Mouse (Mus musculus): ENCODE measurements around the gene B9d1. TPM values are rescaled to one million over a fixed set of nuclear protein-coding genes. Genes with fewer than 3 reads are reported as not detected.
A peak's percentile ranks its signal among the peaks of the same experiment; 100 is the strongest.

B9d1 gene
- polyA plus RNA-seq (2014; fragmentation: Nextera tagmentation; extraction: Ambion mirVana): 40.5 and 45.8 TPM in 2 replicates

DNA sequence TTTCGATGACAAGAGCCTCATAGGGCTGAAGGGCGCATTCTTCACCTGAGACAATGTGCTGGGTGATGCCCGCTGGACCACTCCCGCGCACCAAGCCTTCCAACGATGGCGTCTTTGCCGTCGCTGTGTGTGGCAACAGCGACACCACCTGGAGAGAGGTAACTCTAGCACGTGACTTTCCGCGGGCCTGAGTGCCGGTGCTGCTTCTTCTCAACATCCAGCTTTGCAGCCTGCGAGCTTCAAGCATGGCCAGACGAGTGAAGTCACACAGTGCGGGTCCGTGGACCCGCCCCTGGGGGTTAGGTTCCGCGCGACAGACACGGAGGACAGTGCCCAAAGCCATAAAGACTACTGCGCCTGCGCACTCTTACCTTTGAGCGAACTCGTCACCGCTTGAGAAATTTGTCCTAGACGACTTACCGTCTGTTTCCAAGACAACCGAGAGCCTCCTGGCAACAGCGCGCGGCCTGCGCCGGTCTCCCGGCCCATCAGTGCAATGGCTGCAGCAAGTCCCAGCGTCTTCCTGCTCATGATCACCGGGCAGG, at the start of gene B9d1:
Gene B9d1 (plus strand): TSS at position 432 of the 545 bp plus-strand sequence.
- peak within 1 kb of the TSS; percentile 53; the same call in 1 of the 2 replicates for H3K27ac ChIP-seq (ENCODE audit: low read depth, low read length)
- H3K9me3 ChIP-seq (ENCODE audit: control insufficient read depth, low read length): no peaks in the 10 kb centered on the region
- peak within 1 kb of the TSS; percentile 72 for H3K4me2 ChIP-seq (ENCODE audit: low read depth)
- H3K9ac ChIP-seq (ENCODE audit: low read length): peak within 1 kb of the TSS; percentile 71
- peak within 1 kb of the TSS; percentile 56 for H3K4me3 ChIP-seq (ENCODE audit: low read depth, low read length)
- DNase-seq (ENCODE audit: low spot score) (peak; percentile 95), ATAC-seq (ENCODE audit: insufficient read depth, low FRiP score, low TSS enrichment) (peak; percentile 90)
- WGBS: under 1% methylated on average over 39 of the region's 39 CpGs
- H3K36me3 ChIP-seq (ENCODE audit: control insufficient read depth, insufficient read depth, low read length): no peaks in the 10 kb centered on the region
- H3K27me3 ChIP-seq (ENCODE audit: control insufficient read depth, insufficient read depth, low read length): no peaks in the 10 kb centered on the region
- peaks cover 6% of the 10 kb centered on the region; the same call in 1 of the 2 replicates for H3K4me1 ChIP-seq (ENCODE audit: control insufficient read depth, insufficient read depth, low read length)

DNA sequence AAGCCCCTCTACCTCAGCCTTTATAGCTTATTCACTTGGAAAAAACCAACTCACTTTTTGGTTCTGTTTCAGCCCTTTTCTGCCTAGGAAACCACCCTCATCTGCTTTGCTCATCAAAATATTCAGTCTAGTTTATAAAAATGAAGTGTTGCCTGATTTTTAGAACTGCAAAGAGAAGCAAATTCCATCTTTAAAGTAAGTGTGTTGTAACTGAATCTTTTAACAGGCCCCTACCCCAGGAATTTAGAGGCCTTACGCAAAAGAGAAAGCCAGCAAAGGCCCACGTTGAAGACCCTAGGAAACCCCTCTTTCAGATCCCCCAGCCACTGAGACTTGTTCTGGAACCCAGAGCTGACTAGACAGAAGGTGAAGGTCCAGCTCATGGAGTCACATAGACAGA, 40.9 kb upstream of the B9d1 start:
- H3K27me3 ChIP-seq (ENCODE audit: control insufficient read depth, insufficient read depth, low read length): no peaks in the 10 kb centered on the region
- no peak overlapping the region for H3K4me2 ChIP-seq (ENCODE audit: low read depth)
- no peak overlapping the region for H3K4me3 ChIP-seq (ENCODE audit: low read depth, low read length)
- H3K36me3 ChIP-seq (ENCODE audit: control insufficient read depth, insufficient read depth, low read length): no peaks in the 10 kb centered on the region
- no peak overlapping the region for H3K9ac ChIP-seq (ENCODE audit: low read length)
- ATAC-seq (ENCODE audit: insufficient read depth, low FRiP score, low TSS enrichment) (no peak), DNase-seq (ENCODE audit: low spot score) (no peak)
- H3K4me1 ChIP-seq (ENCODE audit: control insufficient read depth, insufficient read depth, low read length): no peaks in the 10 kb centered on the region
- no peaks in the 10 kb centered on the region for H3K9me3 ChIP-seq (ENCODE audit: control insufficient read depth, low read length)
- no peak overlapping the region for H3K27ac ChIP-seq (ENCODE audit: low read depth, low read length)
- 74% methylated on average over 2 of the region's 2 CpGs for WGBS

DNA sequence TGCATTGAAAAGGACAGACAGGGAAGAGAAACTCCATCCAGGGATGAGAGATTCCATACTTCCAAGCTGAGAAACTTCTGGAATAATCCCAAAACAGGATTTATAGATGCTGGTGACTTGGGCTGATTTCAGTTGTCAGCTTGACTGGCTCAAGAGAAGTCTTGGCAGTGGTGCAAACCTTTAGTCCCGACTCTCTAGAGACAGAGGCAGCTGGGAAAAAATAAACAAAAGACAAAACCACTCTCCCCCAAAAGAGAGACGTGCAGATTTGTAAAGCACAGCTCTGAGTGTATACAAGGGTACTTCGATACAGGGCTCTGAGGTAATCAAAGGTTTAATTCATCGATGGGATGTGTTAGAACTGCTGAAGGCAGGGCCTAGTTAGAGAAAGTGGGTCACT, 39.5 kb upstream of the B9d1 start:
- H3K4me3 ChIP-seq (ENCODE audit: low read depth, low read length): no peak overlapping the region
- no peak overlapping the region for H3K27ac ChIP-seq (ENCODE audit: low read depth, low read length)
- 82% methylated on average over 4 of the region's 4 CpGs for WGBS
- ATAC-seq (ENCODE audit: insufficient read depth, low FRiP score, low TSS enrichment) (no peak), DNase-seq (ENCODE audit: low spot score) (no peak)
- no peaks in the 10 kb centered on the region for H3K9me3 ChIP-seq (ENCODE audit: control insufficient read depth, low read length)
- H3K9ac ChIP-seq (ENCODE audit: low read length): no peak overlapping the region
- no peaks in the 10 kb centered on the region for H3K4me1 ChIP-seq (ENCODE audit: control insufficient read depth, insufficient read depth, low read length)
- no peaks in the 10 kb centered on the region for H3K36me3 ChIP-seq (ENCODE audit: control insufficient read depth, insufficient read depth, low read length)
- no peaks in the 10 kb centered on the region for H3K27me3 ChIP-seq (ENCODE audit: control insufficient read depth, insufficient read depth, low read length)
- no peak overlapping the region for H3K4me2 ChIP-seq (ENCODE audit: low read depth)

DNA sequence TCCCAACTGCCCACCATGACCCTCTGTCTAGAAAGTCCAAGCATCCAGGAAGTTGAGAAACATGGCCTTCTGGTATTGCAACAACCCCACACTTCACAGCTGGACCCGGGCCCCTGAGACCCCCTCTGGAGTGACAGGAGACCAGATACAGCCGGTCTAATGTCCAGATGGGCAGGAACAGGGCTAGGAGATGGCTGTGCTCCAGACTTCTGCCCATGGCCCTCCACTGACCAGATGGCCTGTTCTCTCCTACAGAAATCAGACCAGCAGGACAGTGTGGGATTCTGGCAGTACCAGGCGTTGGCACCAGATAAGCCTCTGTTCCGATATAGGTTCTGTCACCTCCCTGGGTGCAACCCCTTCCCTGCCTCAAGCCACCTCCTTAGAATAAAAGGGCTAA, 36.4 kb upstream of the B9d1 start:
- WGBS: 84% methylated on average over 4 of the region's 4 CpGs
- Histone ChIP-seq H3K9ac (ENCODE audit: low read length) (no peak overlapping the region), H3K4me2 (ENCODE audit: low read depth) (no peak overlapping the region), H3K4me1 (ENCODE audit: control insufficient read depth, insufficient read depth, low read length) (no peaks in the 10 kb centered on the region), H3K9me3 (ENCODE audit: control insufficient read depth, low read length) (no peaks in the 10 kb centered on the region), H3K27me3 (ENCODE audit: control insufficient read depth, insufficient read depth, low read length) (no peaks in the 10 kb centered on the region), H3K27ac (ENCODE audit: low read depth, low read length) (no peak overlapping the region), H3K36me3 (ENCODE audit: control insufficient read depth, insufficient read depth, low read length) (no peaks in the 10 kb centered on the region), H3K4me3 (ENCODE audit: low read depth, low read length) (no peak overlapping the region)
- DNase-seq (ENCODE audit: low spot score) (no peak), ATAC-seq (ENCODE audit: insufficient read depth, low FRiP score, low TSS enrichment) (no peak)

DNA sequence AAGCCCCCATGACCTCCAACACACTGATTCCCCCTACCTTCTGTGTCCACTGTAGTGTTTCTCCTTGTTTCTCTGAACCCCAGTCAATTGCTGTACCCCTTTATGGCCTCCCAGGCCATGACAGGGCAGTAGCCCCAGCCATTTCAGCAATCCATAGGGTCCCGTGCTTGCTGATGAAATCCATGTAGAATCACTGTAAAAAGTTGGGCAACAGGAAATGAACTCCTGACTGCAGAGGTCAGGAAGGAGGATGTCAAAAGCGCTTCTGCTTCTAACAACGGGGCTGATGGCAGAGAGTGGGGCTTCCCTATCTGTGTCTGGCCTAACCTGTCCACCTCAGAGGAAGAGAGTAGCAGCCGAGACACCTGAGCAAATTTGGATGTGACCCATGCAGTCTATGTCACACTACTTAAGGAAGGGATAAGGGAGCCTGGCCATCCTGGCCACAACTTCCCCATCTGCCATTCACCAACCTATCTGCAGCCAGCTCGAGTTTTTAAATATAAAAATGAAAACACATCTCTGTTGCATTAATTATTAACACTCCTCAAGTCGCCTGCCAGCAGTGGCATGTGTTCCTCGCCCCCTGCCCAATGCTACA, 35.5 kb upstream of the B9d1 start:
- DNase-seq (ENCODE audit: low spot score) (no peak), ATAC-seq (ENCODE audit: insufficient read depth, low FRiP score, low TSS enrichment) (no peak)
- Histone ChIP-seq H3K4me2 (ENCODE audit: low read depth) (no peak overlapping the region), H3K27ac (ENCODE audit: low read depth, low read length) (no peak overlapping the region), H3K9me3 (ENCODE audit: control insufficient read depth, low read length) (no peaks in the 10 kb centered on the region), H3K9ac (ENCODE audit: low read length) (no peak overlapping the region), H3K4me1 (ENCODE audit: control insufficient read depth, insufficient read depth, low read length) (no peaks in the 10 kb centered on the region), H3K36me3 (ENCODE audit: control insufficient read depth, insufficient read depth, low read length) (no peaks in the 10 kb centered on the region), H3K27me3 (ENCODE audit: control insufficient read depth, insufficient read depth, low read length) (no peaks in the 10 kb centered on the region), H3K4me3 (ENCODE audit: low read depth, low read length) (no peak overlapping the region)
- 72% methylated on average over 7 of the region's 7 CpGs for WGBS

DNA sequence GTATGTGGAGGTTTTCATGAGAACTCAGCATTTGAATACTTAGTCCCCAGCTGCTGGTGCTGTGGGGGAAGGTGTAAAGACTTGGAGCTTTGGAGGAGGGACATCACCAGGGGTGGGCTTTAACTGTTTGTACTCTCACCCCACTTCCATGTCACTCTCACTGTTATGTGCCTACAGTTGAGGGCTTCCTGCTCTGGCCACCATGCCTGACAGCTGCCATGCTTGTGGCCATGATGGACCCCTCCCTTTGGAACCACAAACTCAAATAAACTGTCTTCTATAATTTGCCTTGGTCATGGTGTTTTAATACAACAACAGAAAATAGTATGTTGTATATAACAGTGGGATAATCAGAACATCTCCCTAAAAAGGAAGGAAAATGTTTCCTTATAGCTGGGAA, 34.1 kb upstream of the B9d1 start:
- no peak for DNase-seq (ENCODE audit: low spot score)
- Histone ChIP-seq H3K27me3 (ENCODE audit: control insufficient read depth, insufficient read depth, low read length) (no peaks in the 10 kb centered on the region), H3K36me3 (ENCODE audit: control insufficient read depth, insufficient read depth, low read length) (no peaks in the 10 kb centered on the region), H3K9me3 (ENCODE audit: control insufficient read depth, low read length) (no peaks in the 10 kb centered on the region), H3K9ac (ENCODE audit: low read length) (no peak overlapping the region), H3K27ac (ENCODE audit: low read depth, low read length) (no peak overlapping the region), H3K4me1 (ENCODE audit: control insufficient read depth, insufficient read depth, low read length) (no peaks in the 10 kb centered on the region), H3K4me2 (ENCODE audit: low read depth) (no peak overlapping the region), H3K4me3 (ENCODE audit: low read depth, low read length) (no peak overlapping the region)
- ATAC-seq (ENCODE audit: insufficient read depth, low FRiP score, low TSS enrichment): no peak

DNA sequence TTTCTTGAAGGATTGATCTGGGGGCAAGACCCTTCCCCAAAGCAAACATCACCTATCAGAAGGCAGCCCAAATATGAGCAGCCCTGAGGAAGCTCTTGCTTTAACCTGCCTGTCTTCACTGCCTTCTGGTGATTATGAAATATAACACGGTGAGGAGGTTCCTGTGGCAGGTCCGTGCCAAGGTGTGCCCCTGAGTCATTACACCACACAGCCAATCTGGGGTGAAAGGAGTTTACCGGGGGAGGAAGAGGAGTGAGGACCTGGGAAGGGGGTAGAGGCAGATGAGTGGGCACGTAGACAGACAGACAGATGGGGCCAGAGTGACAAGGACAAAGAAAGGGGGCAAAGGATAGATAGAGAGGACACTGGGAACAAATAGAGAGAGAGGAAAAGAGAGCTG, 31.3 kb upstream of the B9d1 start:
- H3K4me1 ChIP-seq (ENCODE audit: control insufficient read depth, insufficient read depth, low read length): no peaks in the 10 kb centered on the region
- H3K4me3 ChIP-seq (ENCODE audit: low read depth, low read length): no peak overlapping the region
- DNase-seq (ENCODE audit: low spot score) (no peak), ATAC-seq (ENCODE audit: insufficient read depth, low FRiP score, low TSS enrichment) (no peak)
- 84% methylated on average over 4 of the region's 4 CpGs for WGBS
- no peak overlapping the region for H3K4me2 ChIP-seq (ENCODE audit: low read depth)
- H3K9ac ChIP-seq (ENCODE audit: low read length): no peak overlapping the region
- H3K36me3 ChIP-seq (ENCODE audit: control insufficient read depth, insufficient read depth, low read length): no peaks in the 10 kb centered on the region
- no peaks in the 10 kb centered on the region for H3K9me3 ChIP-seq (ENCODE audit: control insufficient read depth, low read length)
- no peaks in the 10 kb centered on the region for H3K27me3 ChIP-seq (ENCODE audit: control insufficient read depth, insufficient read depth, low read length)
- H3K27ac ChIP-seq (ENCODE audit: low read depth, low read length): no peak overlapping the region

DNA sequence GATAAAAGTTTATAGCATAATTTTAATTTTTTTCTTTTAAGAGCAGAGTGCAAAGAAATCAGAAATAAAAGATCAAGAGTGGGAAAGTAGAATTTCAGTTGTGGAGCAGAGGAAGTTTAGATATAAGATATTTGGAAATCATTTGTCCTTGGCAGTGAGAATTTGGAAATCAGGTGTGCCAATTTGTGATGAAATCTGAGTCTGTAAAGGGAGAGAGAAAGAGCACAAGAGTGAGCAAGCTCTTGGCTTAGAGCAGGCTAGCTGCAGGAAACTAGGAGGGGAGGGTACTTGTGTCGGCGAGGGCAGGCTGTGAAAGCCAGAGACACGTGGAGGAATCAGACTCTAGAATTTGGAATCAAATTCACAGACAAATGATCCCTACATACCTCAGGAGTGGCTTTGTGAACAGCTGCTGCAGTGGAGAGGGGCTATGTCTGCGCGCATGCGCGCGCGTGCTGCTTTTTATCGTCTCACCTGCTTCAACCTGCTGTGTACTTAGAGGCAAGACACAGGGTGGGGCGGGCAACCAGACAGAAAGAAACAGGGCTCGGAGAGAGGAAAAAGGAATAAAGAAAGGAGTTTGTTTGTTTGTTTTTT, 28.1 kb upstream of the B9d1 start:
- no peaks in the 10 kb centered on the region for H3K4me1 ChIP-seq (ENCODE audit: control insufficient read depth, insufficient read depth, low read length)
- DNase-seq (ENCODE audit: low spot score): no peak
- no peaks in the 10 kb centered on the region for H3K9me3 ChIP-seq (ENCODE audit: control insufficient read depth, low read length)
- no peak overlapping the region for H3K9ac ChIP-seq (ENCODE audit: low read length)
- H3K27ac ChIP-seq (ENCODE audit: low read depth, low read length): no peak overlapping the region
- no peak overlapping the region for H3K4me3 ChIP-seq (ENCODE audit: low read depth, low read length)
- no peaks in the 10 kb centered on the region for H3K27me3 ChIP-seq (ENCODE audit: control insufficient read depth, insufficient read depth, low read length)
- ATAC-seq (ENCODE audit: insufficient read depth, low FRiP score, low TSS enrichment): no peak
- WGBS: 48% methylated on average over 12 of the region's 12 CpGs
- H3K36me3 ChIP-seq (ENCODE audit: control insufficient read depth, insufficient read depth, low read length): no peaks in the 10 kb centered on the region
- no peak overlapping the region for H3K4me2 ChIP-seq (ENCODE audit: low read depth)
